Comparison of ENCODE assay signal across 8 mouse cellular contexts in genomic region chr15:102516293-102516692, GRCm38 (mm10). TPM values are rescaled to one million over a fixed set of nuclear protein-coding genes. Genes with fewer than 3 reads are reported as not detected.
DNase-seq lines count a peak whose midpoint lies in the region; ATAC-seq and TF ChIP-seq lines count a peak whose summit lies in the region.

No protein-coding gene starts in this region.

- no peak for DNase-seq in left cerebral cortex, adult 2 months (ENCODE audit: extremely low spot score in 1 of 2, low spot score in 2 of 2)
- DNase-seq in left cerebral cortex, adult 11 months (ENCODE audit: low spot score) = no peak
- peak; percentile 54 for DNase-seq in R1 (ENCODE audit: low read depth, low spot score)
- DNase-seq in adrenal gland, adult 8-10 months = no peak
- no peak for DNase-seq in thymus, postnatal 14 days
- no peak for DNase-seq in layer of hippocampus, postnatal 14 days (ENCODE audit: low spot score in 2 of 2)

- intact Hi-C loops in left cerebral cortex, adult 2 months (cut with DNase I) = loop anchor here (5.0 kb wide), 1 partner anchor 109 kb away; the partner anchor contains the start of gene Sp1

- ATAC-seq in forebrain, embryonic 13.5 days = no peak
- ATAC-seq in liver, embryonic 12.5 days = no peak

- H3K4me3 ChIP-seq in left cerebral cortex, adult 2 months = peak overlapping the region; percentile 59
- H3K4me3 ChIP-seq in forebrain, embryonic 13.5 days = peak overlapping the region; percentile 72
- H3K4me3 ChIP-seq in liver, embryonic 12.5 days = peak overlapping the region; percentile 76

- H3K9ac ChIP-seq in forebrain, embryonic 13.5 days = peak overlapping the region; percentile 92
- H3K9ac ChIP-seq in liver, embryonic 12.5 days = peak overlapping the region; percentile 71

- peak overlapping the region; percentile 81 for H3K4me2 ChIP-seq in forebrain, embryonic 13.5 days
- peak overlapping the region; percentile 99 for H3K4me2 ChIP-seq in liver, embryonic 12.5 days

- no peaks in the 10 kb centered on the region for H3K9me3 ChIP-seq in forebrain, embryonic 13.5 days (replicated peaks)
- no peaks in the 10 kb centered on the region for H3K9me3 ChIP-seq in liver, embryonic 12.5 days (replicated peaks)

- H3K4me1 ChIP-seq in forebrain, embryonic 13.5 days = peaks cover 50% of the 10 kb centered on the region
- peaks cover 52% of the 10 kb centered on the region for H3K4me1 ChIP-seq in liver, embryonic 12.5 days

- no peak; the same call in 1 of the 2 replicates for TF ChIP-seq CTCF in left cerebral cortex, adult 2 months (IDR thresholded peaks at IDR 0.05)

- H3K27ac ChIP-seq in left cerebral cortex, adult 2 months = peak overlapping the region; percentile 91
- H3K27ac ChIP-seq in forebrain, embryonic 13.5 days = peak overlapping the region; percentile 93
- H3K27ac ChIP-seq in liver, embryonic 12.5 days = peak overlapping the region; percentile 82; the same call in 1 of the 2 replicates

- under 1% methylated on average over 12 of the region's 12 CpGs for WGBS in forebrain, embryonic 13.5 days
- WGBS in liver, embryonic 12.5 days (ENCODE audit: insufficient replicate concordance) = 8% methylated on average over 11 of the region's 12 CpGs

- peaks cover 7% of the 10 kb centered on the region for H3K36me3 ChIP-seq in forebrain, embryonic 13.5 days (ENCODE audit: poor library complexity, severe bottlenecking)
- H3K36me3 ChIP-seq in liver, embryonic 12.5 days = peaks cover 8% of the 10 kb centered on the region

- no peaks in the 10 kb centered on the region for H3K27me3 ChIP-seq in forebrain, embryonic 13.5 days
- H3K27me3 ChIP-seq in liver, embryonic 12.5 days (replicated peaks) = peaks cover 27% of the 10 kb centered on the region

RNA-seq across cellular contexts. Expression of gene Map3k12, which starts 0.6 kb away (rescaled TPM):
- 10 to 100 TPM; 96.5 to 96.8 TPM for total RNA-seq in left cerebral cortex, adult 2 months (2021)
- polyA plus RNA-seq in forebrain, embryonic 13.5 days (2015; fragmentation: Nextera tagmentation; extraction: Ambion mirVana) = 37.6 and 40.4 TPM in 2 replicates
- 4.2 and 4.5 TPM in 2 replicates for polyA plus RNA-seq in liver, embryonic 12.5 days (2016; fragmentation: Nextera tagmentation; extraction: Ambion mirVana)
- total RNA-seq in adrenal gland, adult 8-10 months (2022) = 10 to 100 TPM in 3 of 4 experiments, 1 to 10 TPM in 1; 9.5 to 27.1 (median 18.0) TPM
- total RNA-seq in layer of hippocampus, postnatal 14 days (2021) = 10 to 100 TPM; 81.9 to 89.4 TPM

RNA-seq across cellular contexts. Expression of gene Tarbp2, which starts 1.7 kb away (rescaled TPM):
- total RNA-seq in left cerebral cortex, adult 2 months (2021) = 10 to 100 TPM; 32.4 to 36.2 TPM
- 87.7 and 103 TPM in 2 replicates for polyA plus RNA-seq in forebrain, embryonic 13.5 days (2015; fragmentation: Nextera tagmentation; extraction: Ambion mirVana)
- polyA plus RNA-seq in liver, embryonic 12.5 days (2016; fragmentation: Nextera tagmentation; extraction: Ambion mirVana) = 63.5 and 66.7 TPM in 2 replicates
- 10 to 100 TPM; 31.9 to 50.7 (median 41.9) TPM for total RNA-seq in adrenal gland, adult 8-10 months (2022)
- 10 to 100 TPM; 34.9 to 41.8 TPM for total RNA-seq in layer of hippocampus, postnatal 14 days (2021)

RNA-seq across cellular contexts. Expression of gene Npff, which starts 8.4 kb away (rescaled TPM):
- 1 to 10 TPM; 2.4 to 2.6 TPM for total RNA-seq in left cerebral cortex, adult 2 months (2021)
- 1.6 and 3.9 TPM in 2 replicates for polyA plus RNA-seq in forebrain, embryonic 13.5 days (2015; fragmentation: Nextera tagmentation; extraction: Ambion mirVana)
- 1.0 TPM in 2 replicates for polyA plus RNA-seq in liver, embryonic 12.5 days (2016; fragmentation: Nextera tagmentation; extraction: Ambion mirVana)
- total RNA-seq in adrenal gland, adult 8-10 months (2022) = 10 to 100 TPM in 1 of 4 experiments, 1 to 10 TPM in 3; 1.0 to 13.3 (median 5.6) TPM
- total RNA-seq in layer of hippocampus, postnatal 14 days (2021) = 1 to 10 TPM; 4.8 to 6.1 TPM

RNA-seq across cellular contexts. Expression of gene Gm10337, which starts 12.8 kb away (rescaled TPM):
- not detected for total RNA-seq in left cerebral cortex, adult 2 months (2021)
- polyA plus RNA-seq in forebrain, embryonic 13.5 days (2015; fragmentation: Nextera tagmentation; extraction: Ambion mirVana) = 6.6 and 13.4 TPM in 2 replicates
- polyA plus RNA-seq in liver, embryonic 12.5 days (2016; fragmentation: Nextera tagmentation; extraction: Ambion mirVana) = not detected in 2 replicates
- 1 to 10 TPM in 3 of 4 experiments, not detected in 1; 3.5 to 9.2 (median 8.3) TPM for total RNA-seq in adrenal gland, adult 8-10 months (2022)
- total RNA-seq in layer of hippocampus, postnatal 14 days (2021) = not detected

RNA-seq across cellular contexts. Expression of gene Pcbp2, which starts 46.0 kb away (rescaled TPM):
- total RNA-seq in left cerebral cortex, adult 2 months (2021) = 100 to 1,000 TPM; 497 to 500 TPM
- 198 and 212 TPM in 2 replicates for polyA plus RNA-seq in forebrain, embryonic 13.5 days (2015; fragmentation: Nextera tagmentation; extraction: Ambion mirVana)
- 101 and 104 TPM in 2 replicates for polyA plus RNA-seq in liver, embryonic 12.5 days (2016; fragmentation: Nextera tagmentation; extraction: Ambion mirVana)
- 100 to 1,000 TPM; 594 to 678 (median 630) TPM for total RNA-seq in adrenal gland, adult 8-10 months (2022)
- total RNA-seq in layer of hippocampus, postnatal 14 days (2021) = 100 to 1,000 TPM; 438 to 462 TPM
